Mouse (Mus musculus): ENCODE results near the gene Nek8. TPM values are rescaled to one million over a fixed set of nuclear protein-coding genes. Genes with fewer than 3 reads are reported as not detected.
A peak's percentile ranks its signal among the peaks of the same experiment; 100 is the strongest.

Gene Nek8
- polyA plus RNA-seq, 1 experiment from 2014 or later = 10.2 TPM

- Histone ChIP-seq H3K4me3 (peak overlapping the region; percentile 88), H3K27ac (no peak overlapping the region), H3K27me3 (replicated peaks) (no peaks in the 10 kb centered on the region), H3K4me1 (peaks cover 45% of the 10 kb centered on the region), H3K9me3 (no peaks in the 10 kb centered on the region), H3K4me2 (replicated peaks) (peak overlapping the region; percentile 80), H3K9ac (peak overlapping the region; percentile 92), H3K36me3 (peaks cover 21% of the 10 kb centered on the region)
- 46% methylated on average over 2 of the region's 2 CpGs for WGBS
- no peak for ATAC-seq (ENCODE audit: low FRiP score, low read depth)
Measured at GRCm38 (mm10) chr11:78181830-78182357, 5.4 kb upstream of the Nek8 start.

- Histone ChIP-seq H3K9ac (no peak overlapping the region), H3K36me3 (peaks cover 21% of the 10 kb centered on the region), H3K9me3 (no peaks in the 10 kb centered on the region), H3K27me3 (replicated peaks) (no peaks in the 10 kb centered on the region), H3K4me1 (peaks cover 52% of the 10 kb centered on the region), H3K4me2 (replicated peaks) (peak overlapping the region; percentile 91), H3K27ac (no peak overlapping the region), H3K4me3 (no peak overlapping the region)
- ATAC-seq (ENCODE audit: low FRiP score, low read depth) = no peak
- WGBS = 80% methylated on average over 6 of the region's 6 CpGs
Measured at GRCm38 (mm10) chr11:78180081-78180761, 3.7 kb upstream of the Nek8 start.

- Histone ChIP-seq H3K27ac (no peak overlapping the region), H3K4me1 (peaks cover 52% of the 10 kb centered on the region)
Measured at GRCm38 (mm10) chr11:78179438-78179999, 3.0 kb upstream of the Nek8 start.

GRCm38 (mm10) chr11:78178859-78179437, 2.5 kb upstream of the Nek8 start:
- Histone ChIP-seq H3K4me1 (peaks cover 52% of the 10 kb centered on the region), H3K4me2 (replicated peaks) (peak overlapping the region; percentile 91), H3K36me3 (peaks cover 21% of the 10 kb centered on the region), H3K9me3 (no peaks in the 10 kb centered on the region), H3K27me3 (replicated peaks) (no peaks in the 10 kb centered on the region), H3K4me3 (peak overlapping the region; percentile 54), H3K9ac (peak overlapping the region; percentile 72), H3K27ac (peak overlapping the region; percentile 85)
- ATAC-seq (ENCODE audit: low FRiP score, low read depth) = 0 out of 2 replicates have a peak, but pooled peaks have one; percentile 12
- 1% methylated on average over 29 of the region's 29 CpGs for WGBS

More at GRCm38 (mm10) chr11:78179438-78179999, 3.0 kb upstream of the Nek8 start:
- H3K4me3 ChIP-seq = peak overlapping the region; percentile 54; the same call in 1 of the 2 replicates
- no peaks in the 10 kb centered on the region for H3K27me3 ChIP-seq (replicated peaks)
- no peaks in the 10 kb centered on the region for H3K9me3 ChIP-seq
- 31% methylated on average over 8 of the region's 8 CpGs for WGBS
- H3K36me3 ChIP-seq = peaks cover 21% of the 10 kb centered on the region
- no peak for ATAC-seq (ENCODE audit: low FRiP score, low read depth)
- H3K9ac ChIP-seq = peak overlapping the region; percentile 72; the same call in 1 of the 2 replicates
- H3K4me2 ChIP-seq (replicated peaks) = peak overlapping the region; percentile 91

GRCm38 (mm10) chr11:78177903-78178858, 1.7 kb upstream of the Nek8 start:
- H3K4me3 ChIP-seq = peak overlapping the region; percentile 54
- peak overlapping the region; percentile 85 for H3K27ac ChIP-seq
- H3K4me2 ChIP-seq (replicated peaks) = peak overlapping the region; percentile 91
- H3K27me3 ChIP-seq (replicated peaks) = no peaks in the 10 kb centered on the region
- H3K4me1 ChIP-seq = peaks cover 52% of the 10 kb centered on the region
- 1% methylated on average over 78 of the region's 84 CpGs for WGBS
- peak overlapping the region; percentile 72 for H3K9ac ChIP-seq
- H3K9me3 ChIP-seq = no peaks in the 10 kb centered on the region
- H3K36me3 ChIP-seq = peaks cover 21% of the 10 kb centered on the region
- ATAC-seq (ENCODE audit: low FRiP score, low read depth) = peak; percentile 86

- Histone ChIP-seq H3K4me1 (peaks cover 50% of the 10 kb centered on the region), H3K27me3 (replicated peaks) (no peaks in the 10 kb centered on the region), H3K36me3 (peaks cover 21% of the 10 kb centered on the region), H3K9me3 (no peaks in the 10 kb centered on the region), H3K27ac (no peak overlapping the region), H3K9ac (0 out of 2 replicates have a peak overlapping the region, but pooled peaks have one; percentile 72), H3K4me3 (peak overlapping the region; percentile 54), H3K4me2 (replicated peaks) (peak overlapping the region; percentile 91)
- no peak; the same call in 1 of the 2 replicates for ATAC-seq (ENCODE audit: low FRiP score, low read depth)
- WGBS = 1% methylated on average over 10 of the region's 10 CpGs
Measured at GRCm38 (mm10) chr11:78177437-78177836, 962 bp upstream of the Nek8 start.

GRCm38 (mm10) chr11:78176905-78177331, 443 bp upstream of the Nek8 start:
- H3K9ac ChIP-seq = peak overlapping the region; percentile 44; the same call in 1 of the 2 replicates
- peaks cover 45% of the 10 kb centered on the region for H3K4me1 ChIP-seq
- H3K27me3 ChIP-seq (replicated peaks) = no peaks in the 10 kb centered on the region
- H3K36me3 ChIP-seq = peaks cover 21% of the 10 kb centered on the region
- H3K27ac ChIP-seq = no peak overlapping the region
- no peak for ATAC-seq (ENCODE audit: low FRiP score, low read depth)
- peak overlapping the region; percentile 54 for H3K4me3 ChIP-seq
- WGBS = under 1% methylated on average over 23 of the region's 23 CpGs
- no peaks in the 10 kb centered on the region for H3K9me3 ChIP-seq
- H3K4me2 ChIP-seq (replicated peaks) = peak overlapping the region; percentile 91

GRCm38 (mm10) chr11:78175771-78176401, 589 bp downstream of the Nek8 start:
- WGBS = 6% methylated on average over 9 of the region's 10 CpGs
- no peaks in the 10 kb centered on the region for H3K9me3 ChIP-seq
- H3K27ac ChIP-seq = no peak overlapping the region
- no peak for ATAC-seq (ENCODE audit: low FRiP score, low read depth)
- H3K36me3 ChIP-seq = peaks cover 15% of the 10 kb centered on the region
- peaks cover 43% of the 10 kb centered on the region for H3K4me1 ChIP-seq
- H3K27me3 ChIP-seq (replicated peaks) = no peaks in the 10 kb centered on the region
- H3K9ac ChIP-seq = peak overlapping the region; percentile 44
- peak overlapping the region; percentile 91 for H3K4me2 ChIP-seq (replicated peaks)
- H3K4me3 ChIP-seq = peak overlapping the region; percentile 54

GRCm38 (mm10) chr11:78174506-78174905, 2.0 kb downstream of the Nek8 start:
- Histone ChIP-seq H3K27me3 (replicated peaks) (no peaks in the 10 kb centered on the region), H3K36me3 (peaks cover 1% of the 10 kb centered on the region; the same call in 1 of the 2 replicates), H3K9me3 (no peaks in the 10 kb centered on the region), H3K4me1 (peaks cover 31% of the 10 kb centered on the region), H3K9ac (no peak overlapping the region), H3K4me3 (no peak overlapping the region), H3K27ac (no peak overlapping the region), H3K4me2 (replicated peaks) (no peak overlapping the region)
- ATAC-seq (ENCODE audit: low FRiP score, low read depth) = no peak
- 91% methylated on average over 3 of the region's 3 CpGs for WGBS

- Histone ChIP-seq H3K4me3 (no peak overlapping the region), H3K4me1 (peaks cover 17% of the 10 kb centered on the region), H3K4me2 (replicated peaks) (no peak overlapping the region), H3K9me3 (no peaks in the 10 kb centered on the region), H3K27ac (no peak overlapping the region), H3K27me3 (replicated peaks) (no peaks in the 10 kb centered on the region), H3K36me3 (no peaks in the 10 kb centered on the region), H3K9ac (no peak overlapping the region)
- ATAC-seq (ENCODE audit: low FRiP score, low read depth) = no peak
- 92% methylated on average over 19 of the region's 19 CpGs for WGBS
Measured at GRCm38 (mm10) chr11:78172748-78173383, 3.6 kb downstream of the Nek8 start.
